Comparison of ENCODE assay signal across 9 mouse cellular contexts in genomic region chr1:185256753-185257152, GRCm38 (mm10). TPM values are rescaled to one million over a fixed set of nuclear protein-coding genes. Genes with fewer than 3 reads are reported as not detected.
DNase-seq lines count a peak whose midpoint lies in the region; ATAC-seq lines count a peak whose summit lies in the region.
"Had no signal": no experiment of that assay in that cellular context is flagged by ENCODE, and none has a peak within 500 bp of the region (broad histone marks: within the 10 kb centered on the region; RNA-seq: fewer than 3 reads in every experiment).

No protein-coding gene starts in this region.

- H3K36me3 ChIP-seq in kidney, embryonic 16.5 days (ENCODE audit: insufficient read depth, low read length) = peaks cover 43% of the 10 kb centered on the region

- H3K27ac ChIP-seq in kidney, embryonic 16.5 days (ENCODE audit: low read length) = no peak overlapping the region

- 53% methylated on average over 3 of the region's 3 CpGs for WGBS in kidney, embryonic 16.5 days

- peak; percentile 43 for DNase-seq in kidney, adult 11 months
- DNase-seq in embryo, embryonic 9.5 days (ENCODE audit: extremely low spot score) = peak; percentile 81
- DNase-seq in kidney, postnatal 36 days = peak; percentile 58 to 79
- DNase-seq in lung, postnatal 25 days (ENCODE audit: low spot score) = peak; percentile 16
- no peak for DNase-seq in left cerebral cortex, adult 11 months (ENCODE audit: low spot score)
- no peak for DNase-seq in spleen, postnatal 4 days (ENCODE audit: low spot score in 2 of 2)
- DNase-seq: gastrocnemius, postnatal 10 days; right cerebral cortex, postnatal 14 days had no signal

- H3K4me1 ChIP-seq in kidney, embryonic 16.5 days (ENCODE audit: insufficient read depth, low read length) = no peaks in the 10 kb centered on the region

- ATAC-seq in kidney, embryonic 16.5 days (ENCODE audit: low FRiP score, low TSS enrichment) = no peak

- no peaks in the 10 kb centered on the region for H3K27me3 ChIP-seq in kidney, embryonic 16.5 days (ENCODE audit: insufficient read depth, low read length)

- no peaks in the 10 kb centered on the region for H3K9me3 ChIP-seq in kidney, embryonic 16.5 days (ENCODE audit: low read length)

- H3K9ac ChIP-seq in kidney, embryonic 16.5 days (replicated peaks; ENCODE audit: low read length) = no peak overlapping the region

- no peak overlapping the region for H3K4me2 ChIP-seq in kidney, embryonic 16.5 days (replicated peaks; ENCODE audit: low read depth, low read length)

- no peak overlapping the region for H3K4me3 ChIP-seq in kidney, embryonic 16.5 days (ENCODE audit: low read length)

RNA-seq across cellular contexts. Expression of gene Rab3gap2, which starts 52.8 kb away (rescaled TPM):
- 23.1 and 23.8 TPM in 2 replicates for polyA plus RNA-seq in kidney, embryonic 16.5 days (2015; fragmentation: Nextera tagmentation; extraction: Ambion mirVana)

Comparison
In these comparisons a context has a peak if more than half of its experiments do, and no peak if none do; other contexts are left out.
1. DNase-seq: peak in kidney, adult 11 months (single experiment), embryo, embryonic 9.5 days (single experiment), kidney, postnatal 36 days (2 of 2) and lung, postnatal 25 days (single experiment); none in left cerebral cortex, adult 11 months (single experiment) and spleen, postnatal 4 days (0 of 2).